Mouse (Mus musculus) brain, embryonic 14.5 days (tissue): ENCODE measurements around the gene Ppp1r3f. TPM values are rescaled to one million over a fixed set of nuclear protein-coding genes. Genes with fewer than 3 reads are reported as not detected.

Experiments used
- DNase-seq: peaks from one replicate; pipeline ENCODE4 v3.0.0-alpha.2; 2011; ENCODE audit warnings: low read depth
- CTCF ChIP-seq: fragments of 200-500 bp; IDR thresholded peaks from 2 replicates; pipeline ENCODE4 v1.5.1; 2012; ENCODE audit warnings: inconsistent platforms, mild to moderate bottlenecking, moderate library complexity, borderline replicate concordance; ENCODE audit not compliant: insufficient read depth, insufficient read length; ENCODE audit errors: extremely low read depth
- POLR2A ChIP-seq: fragments of 200-500 bp; IDR thresholded peaks from 2 replicates; pipeline ENCODE4 v1.6.1; 2012; ENCODE audit warnings: mild to moderate bottlenecking, inconsistent platforms, borderline replicate concordance; ENCODE audit not compliant: poor library complexity, insufficient read depth, insufficient read length, severe bottlenecking; ENCODE audit errors: extremely low read depth
- polyA plus RNA-seq: library from polyadenylated mRNA; depleted of rRNA; stranded (reverse); fragments of >200 nt; gene quantifications from 2 replicates; pipeline ENCODE4 v1.2.3, GENCODE M21; 2012; rRNA removed

The Ppp1r3f gene
- 9.6 and 9.8 TPM in 2 replicates for polyA plus RNA-seq

DNA sequence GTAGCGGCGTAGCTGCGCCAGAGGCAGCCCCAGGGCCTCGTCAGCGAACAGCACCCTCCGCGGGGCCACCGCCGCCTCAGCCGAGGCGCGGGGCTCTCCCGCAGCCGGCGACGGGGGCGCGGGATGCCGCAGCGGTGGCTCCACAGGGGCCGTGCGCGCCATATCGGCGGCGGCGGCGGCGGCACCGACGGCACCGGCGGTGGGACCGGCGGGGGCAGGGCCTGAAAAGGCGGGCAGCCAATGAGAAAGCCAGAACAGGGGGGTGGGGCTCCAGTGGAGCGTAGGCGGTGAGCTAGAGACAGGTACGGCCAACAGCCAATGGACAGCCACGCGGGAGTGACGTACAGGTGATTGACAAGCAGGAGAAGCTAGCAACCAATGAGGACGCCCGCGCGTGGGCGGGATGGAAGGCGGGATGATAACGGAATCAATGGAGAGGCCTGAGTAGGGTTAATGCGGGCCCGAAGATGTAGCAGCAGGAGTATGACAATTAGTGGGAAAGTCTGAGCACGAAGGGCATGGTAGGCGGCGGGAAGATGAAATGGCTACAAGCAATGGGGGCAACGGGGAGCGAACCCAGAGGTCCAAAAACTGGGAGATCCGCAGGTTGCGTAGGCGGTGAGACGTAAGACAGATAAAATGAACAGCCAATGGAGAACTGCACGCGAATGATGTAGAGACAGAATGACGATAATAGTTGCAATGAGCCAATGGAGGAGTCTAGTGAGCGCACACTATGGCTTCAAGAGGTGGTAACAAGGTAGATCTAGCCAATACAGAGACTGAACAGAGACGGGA, at the start of gene Ppp1r3f:
Gene Ppp1r3f, minus strand, starts transcription at position 197 of the 798 bp plus-strand sequence.
- peak; percentile 99 for DNase-seq
- no peak for TF ChIP-seq CTCF
- peak; percentile 84 for TF ChIP-seq POLR2A

GRCm38 (mm10) chrX:7617889-7618551, 43.9 kb upstream of the Ppp1r3f start:
- no peak for DNase-seq
- TF ChIP-seq POLR2A (no peak), CTCF (no peak)

DNA sequence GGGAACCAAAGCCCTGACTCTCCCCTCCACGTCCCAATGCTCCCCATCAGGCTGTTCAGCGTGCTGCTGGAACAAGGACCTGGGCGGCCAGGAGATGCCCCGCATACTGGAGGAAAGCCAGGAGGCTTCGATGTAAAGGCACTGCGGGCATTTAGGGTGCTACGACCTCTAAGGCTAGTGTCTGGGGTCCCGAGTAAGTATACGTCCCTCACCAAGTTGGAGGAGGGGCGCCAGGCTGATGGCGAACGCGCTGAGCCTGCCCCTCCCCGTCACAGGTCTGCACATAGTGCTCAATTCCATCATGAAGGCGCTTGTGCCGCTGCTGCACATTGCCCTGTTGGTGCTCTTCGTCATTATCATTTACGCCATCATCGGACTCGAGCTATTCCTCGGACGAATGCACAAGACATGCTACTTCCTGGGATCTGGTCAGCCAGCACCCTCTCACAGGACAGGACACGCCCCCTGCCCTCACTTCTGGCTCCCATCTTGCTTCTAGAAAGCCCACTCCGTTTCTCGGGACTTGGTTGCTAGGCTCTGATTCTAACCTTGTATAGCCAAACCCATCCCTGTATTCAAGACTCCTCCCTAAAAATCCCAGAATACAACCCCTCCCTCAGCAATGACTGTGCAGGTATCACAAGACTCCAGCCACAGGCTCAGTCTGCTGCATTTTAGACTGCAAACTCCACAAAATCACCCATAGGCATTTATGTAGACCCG, 36.6 kb upstream of the Ppp1r3f start:
- TF ChIP-seq POLR2A (no peak), CTCF (no peak)
- DNase-seq: peak; percentile 31

DNA sequence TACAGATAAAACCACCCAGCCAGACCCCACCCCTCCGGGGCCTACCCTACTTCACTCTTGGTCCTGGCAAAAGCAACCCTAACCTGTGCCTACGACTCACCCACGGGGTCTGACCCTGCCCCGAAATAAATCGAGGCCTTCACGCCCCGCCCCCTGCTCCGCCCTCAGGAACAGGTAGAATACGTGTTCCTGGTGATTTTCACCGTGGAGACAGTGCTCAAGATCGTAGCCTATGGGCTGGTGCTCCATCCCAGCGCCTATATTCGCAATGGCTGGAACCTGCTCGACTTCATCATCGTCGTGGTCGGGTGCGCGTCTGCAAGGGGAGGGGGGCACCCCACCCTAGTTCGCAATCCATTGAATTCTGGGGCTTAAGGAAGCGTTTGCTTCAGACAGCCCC, 36.0 kb upstream of the Ppp1r3f start:
- DNase-seq: peak; percentile 12
- no peak for TF ChIP-seq POLR2A
- TF ChIP-seq CTCF: no peak

DNA sequence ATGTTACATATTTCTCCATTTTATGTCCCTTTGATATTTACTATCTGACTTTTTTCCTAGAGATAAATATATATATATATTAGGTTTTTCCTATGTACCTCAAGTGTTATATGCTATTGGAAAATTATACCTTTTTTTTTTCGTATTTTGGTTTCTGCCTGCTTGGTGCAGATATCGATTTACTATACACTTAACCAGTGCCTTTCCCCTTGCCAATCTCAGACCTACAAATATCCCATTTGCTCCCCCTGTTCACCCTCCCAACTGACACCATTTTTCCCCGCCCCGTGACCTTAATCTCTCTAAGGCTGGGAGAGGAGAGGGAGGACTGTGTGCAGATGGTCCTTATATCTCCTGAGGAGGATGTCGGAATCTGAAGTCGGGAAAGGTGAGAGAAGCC, 32.7 kb upstream of the Ppp1r3f start, which contains the start of gene Cacna1f:
Gene Cacna1f, plus strand, starts transcription at position 301 of the 400 bp plus-strand sequence.
- no peak for DNase-seq
- TF ChIP-seq CTCF: no peak
- TF ChIP-seq POLR2A: no peak

- TF ChIP-seq POLR2A (no peak), CTCF (no peak)
- no peak for DNase-seq
These were observed 31.5 kb upstream of the Ppp1r3f start for GRCm38 (mm10) chrX:7605575-7605941.

DNA sequence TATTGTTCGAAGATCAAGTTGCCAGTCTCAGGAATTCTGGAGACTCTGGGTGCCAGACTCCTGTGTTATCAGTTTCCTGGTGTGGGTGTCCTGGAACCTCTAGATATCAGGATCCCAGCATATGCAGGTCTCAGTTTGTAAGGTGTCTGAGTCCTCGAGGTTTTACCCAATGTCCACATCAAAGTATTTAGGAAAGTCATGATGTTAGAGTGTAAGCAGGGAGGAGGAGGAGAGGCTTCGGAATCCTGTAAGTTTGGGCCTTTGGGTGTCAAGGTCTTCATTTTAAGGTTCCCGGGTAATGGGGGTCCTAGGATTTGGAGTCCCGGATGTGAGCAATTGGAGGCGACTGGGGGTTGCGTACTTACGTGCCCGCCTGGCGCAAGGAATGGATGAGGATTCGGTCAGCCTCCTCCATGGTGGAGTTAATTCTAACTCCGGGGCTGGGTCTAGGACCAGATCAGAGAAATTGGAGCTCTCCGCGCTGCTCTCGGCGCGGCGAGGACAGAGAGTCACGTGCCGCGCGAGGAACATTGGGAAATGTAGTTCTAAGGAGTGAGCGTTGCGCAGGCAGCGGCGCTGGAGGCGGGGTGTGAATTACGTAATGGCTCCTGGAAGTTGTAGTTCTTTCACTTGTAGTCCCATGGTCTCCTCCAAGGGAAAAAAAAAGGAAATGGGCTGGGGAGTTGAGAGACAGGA, 30.9 kb upstream of the Ppp1r3f start, which contains the start of gene Ccdc22:
Gene Ccdc22, minus strand, starts transcription at position 639 of the 696 bp plus-strand sequence.
- peak; percentile 95 for DNase-seq
- TF ChIP-seq POLR2A: no peak
- no peak for TF ChIP-seq CTCF

DNA sequence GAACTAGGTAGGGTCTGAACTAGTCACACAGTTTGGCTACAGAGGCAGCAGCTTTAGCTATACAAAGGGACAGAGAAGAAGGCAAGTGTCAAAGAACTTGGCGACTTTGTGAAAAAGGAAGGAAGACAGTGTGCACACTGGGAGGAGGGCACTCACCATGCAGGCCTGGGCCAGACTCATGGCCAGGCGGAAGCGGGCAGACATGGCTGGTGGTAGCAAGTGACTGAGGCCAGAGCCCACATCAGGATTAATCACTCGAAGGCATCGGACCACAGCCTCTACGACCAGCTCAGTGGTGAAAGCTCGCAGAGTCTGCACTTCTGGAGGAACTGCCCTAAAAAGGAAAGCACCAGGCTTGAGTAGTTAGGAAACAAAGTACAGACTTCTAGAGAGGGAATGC, 29.9 kb upstream of the Ppp1r3f start:
- TF ChIP-seq CTCF (no peak), POLR2A (no peak)

GRCm38 (mm10) chrX:7595371-7595770, 21.3 kb upstream of the Ppp1r3f start:
- peak; percentile 5 for DNase-seq
- TF ChIP-seq POLR2A: no peak
- TF ChIP-seq CTCF: no peak

More for the DNA sequence above, 29.9 kb upstream of the Ppp1r3f start:
- no peak for DNase-seq

GRCm38 (mm10) chrX:7586356-7586755, 12.3 kb upstream of the Ppp1r3f start:
- no peak for TF ChIP-seq POLR2A
- TF ChIP-seq CTCF: no peak
- DNase-seq: no peak
